Mouse (Mus musculus) cerebellum, adult 11-12 months (tissue): ENCODE measurements at regions not wholly inside any gene's neighbourhood (a gene's known extent, or its start where the extent isn't known, plus 50 kb on each side); places are given as distances from the start of the nearest gene placed in this dataset.

Experiments used
- DNase-seq: peaks from one replicate; pipeline ENCODE4 v3.0.0; 2022

GRCm38 (mm10) chr15:97577196-97577595, 128.4 kb downstream of the Rpap3 start:
- no peak for DNase-seq

DNA sequence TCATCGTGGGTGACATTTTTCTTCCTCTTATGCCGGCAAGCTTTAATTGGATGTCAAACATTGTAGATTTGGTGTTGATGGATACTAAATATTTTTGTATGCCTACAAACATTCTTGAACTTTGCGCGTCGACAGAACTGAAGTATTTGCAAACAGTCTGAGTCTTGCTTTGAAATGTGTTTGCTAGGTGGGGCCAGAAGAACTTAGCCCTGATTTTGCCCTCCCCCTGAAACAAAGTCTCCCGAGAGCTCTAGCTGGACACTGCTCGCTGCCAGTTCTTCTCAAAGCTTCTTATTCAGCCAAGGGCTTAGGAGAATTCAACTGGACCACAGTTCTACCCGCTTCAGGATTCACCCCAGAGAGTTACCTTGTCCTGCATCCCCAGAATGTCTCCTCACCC, 133.0 kb downstream of the Rpap3 start:
- DNase-seq = no peak

- no peak for DNase-seq
Measured at GRCm38 (mm10) chr15:97571885-97572284, 133.7 kb downstream of the Rpap3 start.

GRCm38 (mm10) chr15:97560096-97560495, 145.5 kb downstream of the Rpap3 start:
- DNase-seq = no peak

- DNase-seq = no peak
Measured at GRCm38 (mm10) chr15:97558725-97559124, 146.9 kb downstream of the Rpap3 start.

GRCm38 (mm10) chr15:97548354-97548753, 157.3 kb downstream of the Rpap3 start:
- no peak for DNase-seq

DNA sequence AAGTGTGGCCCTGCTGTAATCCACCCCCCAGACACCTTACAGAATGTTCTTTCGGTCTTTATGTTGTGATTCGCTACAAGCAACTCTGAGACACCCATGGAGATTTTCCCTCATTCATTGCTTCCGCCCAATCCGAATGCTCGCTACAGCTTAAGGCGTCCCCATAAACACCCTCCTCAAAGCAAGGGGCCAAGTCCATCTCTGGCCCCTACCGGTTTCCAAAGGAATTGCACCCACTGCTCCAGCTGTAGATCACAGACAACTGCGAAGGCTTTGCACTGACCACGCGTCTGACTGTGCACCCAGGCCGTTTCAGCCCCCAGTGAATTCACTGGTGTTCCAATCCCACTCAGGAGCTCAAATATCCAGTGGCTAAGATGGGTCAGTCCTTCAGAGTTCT, 160.6 kb downstream of the Rpap3 start:
- no peak for DNase-seq

GRCm38 (mm10) chr15:97541646-97542045, 164.0 kb downstream of the Rpap3 start:
- no peak for DNase-seq

DNA sequence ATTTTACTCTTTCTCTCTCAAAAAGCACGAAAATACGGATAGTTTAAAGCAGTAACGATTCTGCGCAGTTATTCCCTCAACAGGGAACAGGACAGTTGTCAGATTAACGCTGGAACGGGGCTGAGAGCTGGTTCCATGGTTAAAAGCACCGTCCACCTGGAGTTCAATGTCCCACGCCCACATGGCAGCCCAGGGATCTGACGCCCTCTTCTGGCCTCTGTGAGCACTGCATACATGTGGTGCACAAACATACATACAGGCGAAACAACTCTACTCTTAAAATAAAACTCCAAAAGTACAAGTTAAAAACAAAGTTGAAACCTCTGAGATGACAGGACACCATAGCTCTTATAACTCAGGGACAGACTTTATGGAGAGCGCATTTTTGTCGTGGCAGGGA, 169.5 kb downstream of the Rpap3 start:
- DNase-seq = no peak

GRCm38 (mm10) chr15:97534878-97535277, 170.7 kb downstream of the Rpap3 start:
- no peak for DNase-seq

GRCm38 (mm10) chr15:97533553-97534291, 171.9 kb downstream of the Rpap3 start:
- DNase-seq = no peak

GRCm38 (mm10) chr15:97532346-97532910, 173.2 kb downstream of the Rpap3 start:
- DNase-seq = no peak

- no peak for DNase-seq
Measured at GRCm38 (mm10) chr15:97528291-97529050, 177.2 kb downstream of the Rpap3 start.

GRCm38 (mm10) chr15:97520395-97520794, 185.2 kb downstream of the Rpap3 start:
- DNase-seq = no peak

GRCm38 (mm10) chr15:97519919-97520345, 185.7 kb downstream of the Rpap3 start:
- DNase-seq = no peak

- DNase-seq = peak; percentile 11
Measured at GRCm38 (mm10) chr15:97517926-97518325, 187.7 kb downstream of the Rpap3 start.

- no peak for DNase-seq
Measured at GRCm38 (mm10) chr15:97517188-97517587, 188.4 kb downstream of the Rpap3 start.

- no peak for DNase-seq
Measured at GRCm38 (mm10) chr15:97515773-97516172, 189.9 kb downstream of the Rpap3 start.

DNA sequence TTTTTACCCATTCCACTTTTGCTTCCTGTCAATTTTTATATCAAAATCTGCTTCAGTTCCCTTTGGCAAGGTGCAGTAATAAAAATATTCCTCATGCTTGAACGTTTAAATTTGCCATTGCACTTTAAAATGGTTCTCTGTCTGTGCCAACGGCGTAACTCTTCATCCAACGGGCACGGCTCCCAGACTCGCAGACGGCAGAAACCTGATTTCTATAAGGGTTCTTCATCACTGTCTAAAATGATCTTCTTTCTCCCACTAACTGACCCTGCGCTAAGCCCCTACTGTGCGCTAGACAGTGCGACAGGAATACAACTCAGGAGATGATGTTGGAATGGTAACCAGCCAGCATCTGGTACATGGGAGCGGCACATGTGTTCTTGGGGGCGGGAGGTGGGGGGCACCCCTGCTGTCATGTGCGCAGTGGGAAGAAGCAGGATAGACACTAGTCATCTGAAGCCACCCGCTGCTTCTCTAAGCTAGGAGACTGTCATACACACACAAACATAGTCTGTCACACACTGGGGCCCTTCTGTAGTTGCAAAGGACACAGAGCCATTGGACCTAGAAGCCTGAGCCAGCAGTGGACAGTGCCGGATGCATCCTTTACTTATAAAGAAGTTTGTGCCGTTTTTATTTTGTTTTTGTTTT, 197.8 kb downstream of the Rpap3 start:
- no peak for DNase-seq

- DNase-seq = no peak
Measured at GRCm38 (mm10) chr15:97507176-97507575, 198.4 kb downstream of the Rpap3 start.

- no peak for DNase-seq
Measured at GRCm38 (mm10) chr15:97505715-97506114, 199.9 kb downstream of the Rpap3 start.

GRCm38 (mm10) chr15:97504325-97504724, 201.3 kb downstream of the Rpap3 start:
- DNase-seq = no peak

- DNase-seq = no peak
Measured at GRCm38 (mm10) chr15:97502056-97502455, 203.6 kb downstream of the Rpap3 start.
